Comparison of ENCODE assay signal across 29 mouse cellular contexts in genomic region chr8:69752437-69752836, GRCm38 (mm10). TPM values are rescaled to one million over a fixed set of nuclear protein-coding genes. Genes with fewer than 3 reads are reported as not detected.
DNase-seq lines count a peak whose midpoint lies in the region; ATAC-seq and TF ChIP-seq lines count a peak whose summit lies in the region.
"Had no signal": no experiment of that assay in that cellular context is flagged by ENCODE, and none has a peak within 500 bp of the region (broad histone marks: within the 10 kb centered on the region; RNA-seq: fewer than 3 reads in every experiment).

No protein-coding gene starts in this region.

- no peak overlapping the region for H3K4me3 ChIP-seq in MEL (ENCODE audit: control insufficient read depth in 1 of 2, insufficient read depth in 1 of 2, low read depth in 2 of 2, low read length in 2 of 2)
- no peak overlapping the region for H3K4me3 ChIP-seq in liver, embryonic 14.5 days (ENCODE audit: insufficient read depth in 1 of 2, low read depth in 2 of 2, low read length in 2 of 2)
- H3K4me3 ChIP-seq in liver, postnatal 0 days (ENCODE audit: low read depth, low read length) = no peak overlapping the region
- no peak overlapping the region for H3K4me3 ChIP-seq in kidney, adult 2 months (ENCODE audit: insufficient read depth, low read depth, low read length)
- H3K4me3 ChIP-seq in hindbrain, embryonic 14.5 days (replicated peaks; ENCODE audit: low read length) = no peak overlapping the region
- H3K4me3 ChIP-seq: forebrain, embryonic 10.5 days; forebrain, embryonic 13.5 days; heart, adult 2 months; heart, embryonic 10.5 days; heart, embryonic 13.5 days; hindbrain, embryonic 12.5 days had no signal

- H3K27ac ChIP-seq in MEL (ENCODE audit: control insufficient read depth, low read depth, low read length) = no peak overlapping the region; the same call in 1 of the 2 replicates
- peak overlapping the region; percentile 47 for H3K27ac ChIP-seq in liver, embryonic 14.5 days
- no peak overlapping the region for H3K27ac ChIP-seq in liver, postnatal 0 days (ENCODE audit: low read depth)
- no peak overlapping the region for H3K27ac ChIP-seq in kidney, adult 2 months (ENCODE audit: insufficient read depth, low read depth, low read length)
- H3K27ac ChIP-seq in hindbrain, embryonic 14.5 days = no peak overlapping the region
- H3K27ac ChIP-seq: forebrain, embryonic 10.5 days; forebrain, embryonic 13.5 days; heart, adult 2 months; heart, embryonic 10.5 days; heart, embryonic 13.5 days; hindbrain, embryonic 12.5 days had no signal

- no peak for TF ChIP-seq RAD21 in MEL (IDR thresholded peaks at IDR 0.05; ENCODE audit: low read depth, low read length)

- no peak for TF ChIP-seq POLR2A in MEL (IDR thresholded peaks at IDR 0.05; ENCODE audit: control insufficient read depth in 1 of 2, insufficient read depth in 1 of 2, low read depth in 1 of 2, low read length in 2 of 2, poor library complexity in 1 of 2)
- no peak for TF ChIP-seq POLR2A in kidney, adult 2 months (IDR thresholded peaks at IDR 0.05; ENCODE audit: low read depth, low read length)

- H3K36me3 ChIP-seq in MEL (ENCODE audit: control insufficient read depth in 1 of 2, insufficient read depth in 2 of 2, low read length in 2 of 2) = peaks cover 0 to 10% of the 10 kb centered on the region in 2 experiments; a peak in 2 of 4 replicates
- H3K36me3 ChIP-seq in liver, embryonic 14.5 days (replicated peaks; ENCODE audit: control insufficient read depth, insufficient read depth, low read depth) = peaks cover 4% of the 10 kb centered on the region; the same call in 1 of the 2 replicates
- peaks cover 4% of the 10 kb centered on the region; the same call in 1 of the 2 replicates for H3K36me3 ChIP-seq in liver, postnatal 0 days (replicated peaks; ENCODE audit: insufficient read depth, low read length)
- no peaks in the 10 kb centered on the region for H3K36me3 ChIP-seq in kidney, adult 2 months (ENCODE audit: control insufficient read depth, insufficient read depth, low read length)
- H3K36me3 ChIP-seq in hindbrain, embryonic 14.5 days (replicated peaks; ENCODE audit: control insufficient read depth, insufficient read depth) = peaks cover 18% of the 10 kb centered on the region

- H3K4me1 ChIP-seq in MEL (ENCODE audit: control insufficient read depth in 1 of 2, insufficient read depth in 2 of 2, low read length in 2 of 2) = peaks cover 9 to 13% of the 10 kb centered on the region in 2 experiments
- H3K4me1 ChIP-seq in liver, embryonic 14.5 days (replicated peaks; ENCODE audit: control insufficient read depth in 2 of 2, insufficient read depth in 2 of 2, low read length in 1 of 2) = peaks cover 28 to 38% of the 10 kb centered on the region in 2 experiments
- peaks cover 9% of the 10 kb centered on the region for H3K4me1 ChIP-seq in liver, postnatal 0 days (ENCODE audit: insufficient read depth)
- peaks cover 2% of the 10 kb centered on the region; the same call in 1 of the 2 replicates for H3K4me1 ChIP-seq in kidney, adult 2 months (ENCODE audit: control insufficient read depth, insufficient read depth, low read length)
- peaks cover 4% of the 10 kb centered on the region for H3K4me1 ChIP-seq in hindbrain, embryonic 14.5 days (replicated peaks; ENCODE audit: control insufficient read depth, insufficient read depth, low read length)

- H3K27me3 ChIP-seq in MEL (ENCODE audit: control insufficient read depth in 1 of 2, insufficient read depth in 2 of 2, low read length in 2 of 2) = no peaks in the 10 kb centered on the region
- H3K27me3 ChIP-seq in liver, embryonic 14.5 days (ENCODE audit: control insufficient read depth, insufficient read depth, low read length) = no peaks in the 10 kb centered on the region
- H3K27me3 ChIP-seq in liver, postnatal 0 days (ENCODE audit: insufficient read depth, low read length) = no peaks in the 10 kb centered on the region
- no peaks in the 10 kb centered on the region for H3K27me3 ChIP-seq in kidney, adult 2 months (replicated peaks; ENCODE audit: control insufficient read depth, insufficient read depth, low read length)
- no peaks in the 10 kb centered on the region for H3K27me3 ChIP-seq in hindbrain, embryonic 14.5 days (ENCODE audit: control insufficient read depth, insufficient read depth, low read length)
- H3K27me3 ChIP-seq: forebrain, embryonic 13.5 days; heart, embryonic 13.5 days; hindbrain, embryonic 12.5 days had no signal

- no peak for TF ChIP-seq CTCF in MEL (IDR thresholded peaks at IDR 0.05 in 2 of 3, conservative IDR thresholded peaks at IDR 0.05 in 1 of 3; ENCODE audit: control insufficient read depth in 1 of 3, insufficient read depth in 1 of 3, low read depth in 2 of 3, low read length in 3 of 3, poor library complexity in 1 of 3, severe bottlenecking in 1 of 3)
- TF ChIP-seq CTCF in liver, embryonic 14.5 days (IDR thresholded peaks at IDR 0.05; ENCODE audit: low read depth) = no peak
- no peak for TF ChIP-seq CTCF in liver, postnatal 0 days (IDR thresholded peaks at IDR 0.05; ENCODE audit: low read depth)
- no peak for TF ChIP-seq CTCF in kidney, adult 2 months (conservative IDR thresholded peaks at IDR 0.05; ENCODE audit: insufficient read depth, insufficient read length, low read depth, low read length)

- WGBS in liver, embryonic 14.5 days (ENCODE audit: insufficient replicate concordance) = 10% methylated on average over 2 of the region's 2 CpGs
- 63% methylated on average over 2 of the region's 2 CpGs for WGBS in liver, postnatal 0 days (ENCODE audit: insufficient replicate concordance)
- 90% methylated on average over 2 of the region's 2 CpGs for WGBS in kidney, adult 2 months
- 93% methylated on average over 2 of the region's 2 CpGs for WGBS in hindbrain, embryonic 14.5 days

- peak; percentile 25 to 70; a peak in 2 of 4 replicates for TF ChIP-seq EP300 in MEL (IDR thresholded peaks at IDR 0.05; ENCODE audit: low read depth in 1 of 2, low read length in 2 of 2)
- peak; percentile 59; the same call in 1 of the 2 replicates for TF ChIP-seq EP300 in liver, embryonic 14.5 days (IDR thresholded peaks at IDR 0.05; ENCODE audit: low read depth)
- TF ChIP-seq EP300 in liver, postnatal 0 days (IDR thresholded peaks at IDR 0.05; ENCODE audit: low read depth) = peak; percentile 73; the same call in 1 of the 2 replicates

- no peak for ATAC-seq in liver, embryonic 14.5 days (ENCODE audit: insufficient read depth)
- no peak for ATAC-seq in liver, postnatal 0 days
- no peak for ATAC-seq in hindbrain, embryonic 14.5 days (ENCODE audit: low FRiP score)
- ATAC-seq: activated CD4-positive, CD25-positive, alpha-beta regulatory T cell, adult 4 months; CD4-positive, CD25-positive, alpha-beta regulatory T cell, adult 4 months; forebrain, embryonic 13.5 days; forebrain, embryonic 16.5 days; hindbrain, embryonic 16.5 days had no signal

- no peaks in the 10 kb centered on the region for H3K9me3 ChIP-seq in MEL (replicated peaks; ENCODE audit: insufficient read depth, low read length)
- H3K9me3 ChIP-seq in liver, embryonic 14.5 days (ENCODE audit: control insufficient read depth, low read length) = no peaks in the 10 kb centered on the region
- no peaks in the 10 kb centered on the region for H3K9me3 ChIP-seq in liver, postnatal 0 days (ENCODE audit: low read length)
- no peaks in the 10 kb centered on the region for H3K9me3 ChIP-seq in hindbrain, embryonic 14.5 days (ENCODE audit: control insufficient read depth, low read length)
- H3K9me3 ChIP-seq: forebrain, embryonic 10.5 days; forebrain, embryonic 13.5 days; heart, embryonic 10.5 days; heart, embryonic 13.5 days; hindbrain, embryonic 12.5 days had no signal

- peak; percentile 46 for DNase-seq in MEL (ENCODE audit: low read depth, low spot score)
- peak; percentile 45 for DNase-seq in c-Kit-positive CD71-positive TER-119-negative erythroid progenitor cells, embryonic 14.5 days (ENCODE audit: low read depth)
- peak in 1 of 3 experiments; percentile 27 for DNase-seq in liver, embryonic 14.5 days (ENCODE audit: low read depth in 3 of 3, low spot score in 3 of 3)
- DNase-seq in liver, postnatal 0 days = no peak
- DNase-seq in kidney, adult 2 months = no peak
- no peak for DNase-seq in hindbrain, embryonic 14.5 days (ENCODE audit: low spot score)
- DNase-seq in urinary bladder, postnatal 10 days (ENCODE audit: low spot score) = no peak
- DNase-seq in cerebellum, adult 8-10 months = no peak
- DNase-seq: adrenal gland, adult 8-10 months; adrenal gland, postnatal 25 days; cerebellum, adult 18-20 months; cerebellum, adult 9-11 months; cerebellum, postnatal 36 days; gastrocnemius, postnatal 10 days; gastrocnemius, postnatal 36 days; heart, adult 2 months; heart, postnatal 14 days had no signal

- H3K79me2 ChIP-seq in MEL (ENCODE audit: control insufficient read depth, insufficient read depth, low read length, poor library complexity) = peaks cover 2% of the 10 kb centered on the region; the same call in 1 of the 2 replicates

- H3K9ac ChIP-seq in MEL (ENCODE audit: control insufficient read depth, low read depth, low read length, poor library complexity, severe bottlenecking) = no peak overlapping the region
- H3K9ac ChIP-seq in liver, embryonic 14.5 days (replicated peaks) = no peak overlapping the region
- H3K9ac ChIP-seq in liver, postnatal 0 days (replicated peaks) = no peak overlapping the region
- no peak overlapping the region for H3K9ac ChIP-seq in hindbrain, embryonic 14.5 days
- H3K9ac ChIP-seq: forebrain, embryonic 13.5 days; heart, embryonic 13.5 days; hindbrain, embryonic 12.5 days had no signal

- peak overlapping the region; percentile 31 for H3K4me2 ChIP-seq in liver, embryonic 14.5 days (ENCODE audit: low read depth)
- no peak overlapping the region for H3K4me2 ChIP-seq in liver, postnatal 0 days (ENCODE audit: low read depth, low read length)
- H3K4me2 ChIP-seq in hindbrain, embryonic 14.5 days (replicated peaks) = no peak overlapping the region
- H3K4me2 ChIP-seq: forebrain, embryonic 13.5 days; heart, embryonic 13.5 days; hindbrain, embryonic 12.5 days had no signal

RNA-seq across cellular contexts. Expression of gene Zfp963, which starts 2.7 kb away (rescaled TPM):
- 0.46 and 0.65 TPM in 2 replicates for total RNA-seq in MEL (2012; rRNA removed)
- polyA plus RNA-seq in MEL (2012; ENCODE audit: insufficient read depth in 1 of 2, insufficient read length in 2 of 2, low read depth in 1 of 2, low replicate concordance in 2 of 2, missing spikeins in 1 of 2) = under 1 TPM in 1 of 2 experiments, not detected in 1; 0.95 TPM
- polyA plus RNA-seq in liver, embryonic 14.5 days (2012; rRNA removed) = 1.2 and 1.8 TPM in 2 replicates
- 1.9 and 2.0 TPM in 2 replicates for polyA plus RNA-seq in liver, embryonic 14.5 days (2014; fragmentation: Nextera tagmentation; extraction: Ambion mirVana)
- polyA plus RNA-seq in liver, postnatal 0 days (2015; fragmentation: Nextera tagmentation; extraction: Ambion mirVana) = 2.1 and 2.3 TPM in 2 replicates
- polyA plus RNA-seq in kidney, adult 2 months (2012; rRNA removed) = 1.9 and 2.5 TPM in 2 replicates
- 7.4 and 8.4 TPM in 2 replicates for polyA plus RNA-seq in hindbrain, embryonic 14.5 days (2014; fragmentation: Nextera tagmentation; extraction: Ambion mirVana)

RNA-seq across cellular contexts. Expression of gene Gm20422, which starts 22.2 kb away (rescaled TPM):
- total RNA-seq in MEL (2012; rRNA removed) = 0.46 TPM in 1 of 2 replicates, not detected in the other
- not detected for polyA plus RNA-seq in MEL (2012; ENCODE audit: insufficient read depth in 1 of 2, insufficient read length in 2 of 2, low read depth in 1 of 2, low replicate concordance in 2 of 2, missing spikeins in 1 of 2)
- 0.32 TPM in 1 of 2 replicates, not detected in the other for polyA plus RNA-seq in liver, embryonic 14.5 days (2012; rRNA removed)
- 1.0 TPM in 1 of 2 replicates, not detected in the other for polyA plus RNA-seq in liver, embryonic 14.5 days (2014; fragmentation: Nextera tagmentation; extraction: Ambion mirVana)
- polyA plus RNA-seq in liver, postnatal 0 days (2015; fragmentation: Nextera tagmentation; extraction: Ambion mirVana) = 0.18 and 0.86 TPM in 2 replicates
- 0.23 TPM in 1 of 2 replicates, not detected in the other for polyA plus RNA-seq in kidney, adult 2 months (2012; rRNA removed)
- polyA plus RNA-seq in hindbrain, embryonic 14.5 days (2014; fragmentation: Nextera tagmentation; extraction: Ambion mirVana) = 1.0 and 1.7 TPM in 2 replicates
- total RNA-seq: hematopoietic stem cell, adult 5-6 weeks had no signal
- polyA plus RNA-seq: embryonic facial prominence, embryonic 11.5 days; heart, adult 2 months; heart, embryonic 16.5 days; hindbrain, embryonic 12.5 days had no signal

RNA-seq across cellular contexts. Expression of gene Atp13a1, which starts 38.5 kb away (rescaled TPM):
- total RNA-seq in MEL (2012; rRNA removed) = 50.9 and 52.4 TPM in 2 replicates
- 10 to 100 TPM in 1 of 2 experiments, not detected in 1; 83.7 TPM for polyA plus RNA-seq in MEL (2012; ENCODE audit: insufficient read depth in 1 of 2, insufficient read length in 2 of 2, low read depth in 1 of 2, low replicate concordance in 2 of 2, missing spikeins in 1 of 2)
- 19.6 and 24.5 TPM in 2 replicates for polyA plus RNA-seq in liver, embryonic 14.5 days (2012; rRNA removed)
- 14.1 and 15.6 TPM in 2 replicates for polyA plus RNA-seq in liver, embryonic 14.5 days (2014; fragmentation: Nextera tagmentation; extraction: Ambion mirVana)
- 12.9 and 13.8 TPM in 2 replicates for polyA plus RNA-seq in liver, postnatal 0 days (2015; fragmentation: Nextera tagmentation; extraction: Ambion mirVana)
- 59.9 and 81.3 TPM in 2 replicates for polyA plus RNA-seq in kidney, adult 2 months (2012; rRNA removed)
- 47.8 and 48.3 TPM in 2 replicates for polyA plus RNA-seq in hindbrain, embryonic 14.5 days (2014; fragmentation: Nextera tagmentation; extraction: Ambion mirVana)

RNA-seq across cellular contexts. Expression of gene Zfp866, which starts 38.5 kb away (rescaled TPM):
- 10.5 and 12.3 TPM in 2 replicates for total RNA-seq in MEL (2012; rRNA removed)
- polyA plus RNA-seq in MEL (2012; ENCODE audit: insufficient read depth in 1 of 2, insufficient read length in 2 of 2, low read depth in 1 of 2, low replicate concordance in 2 of 2, missing spikeins in 1 of 2) = 10 to 100 TPM in 1 of 2 experiments, not detected in 1; 11.7 TPM
- 4.6 and 6.0 TPM in 2 replicates for polyA plus RNA-seq in liver, embryonic 14.5 days (2012; rRNA removed)
- 5.8 and 7.2 TPM in 2 replicates for polyA plus RNA-seq in liver, embryonic 14.5 days (2014; fragmentation: Nextera tagmentation; extraction: Ambion mirVana)
- polyA plus RNA-seq in liver, postnatal 0 days (2015; fragmentation: Nextera tagmentation; extraction: Ambion mirVana) = 3.6 and 4.6 TPM in 2 replicates
- polyA plus RNA-seq in kidney, adult 2 months (2012; rRNA removed) = 8.5 and 11.3 TPM in 2 replicates
- polyA plus RNA-seq in hindbrain, embryonic 14.5 days (2014; fragmentation: Nextera tagmentation; extraction: Ambion mirVana) = 40.3 and 40.5 TPM in 2 replicates

RNA-seq across cellular contexts. Expression of gene Zfp869, which starts 41.9 kb away (rescaled TPM):
- total RNA-seq in MEL (2012; rRNA removed) = 15.7 and 17.9 TPM in 2 replicates
- 10 to 100 TPM in 1 of 2 experiments, not detected in 1; 13.0 TPM for polyA plus RNA-seq in MEL (2012; ENCODE audit: insufficient read depth in 1 of 2, insufficient read length in 2 of 2, low read depth in 1 of 2, low replicate concordance in 2 of 2, missing spikeins in 1 of 2)
- polyA plus RNA-seq in liver, embryonic 14.5 days (2012; rRNA removed) = 2.7 and 4.9 TPM in 2 replicates
- 10.0 and 12.3 TPM in 2 replicates for polyA plus RNA-seq in liver, embryonic 14.5 days (2014; fragmentation: Nextera tagmentation; extraction: Ambion mirVana)
- 6.8 and 7.9 TPM in 2 replicates for polyA plus RNA-seq in liver, postnatal 0 days (2015; fragmentation: Nextera tagmentation; extraction: Ambion mirVana)
- polyA plus RNA-seq in kidney, adult 2 months (2012; rRNA removed) = 3.3 and 4.2 TPM in 2 replicates
- polyA plus RNA-seq in hindbrain, embryonic 14.5 days (2014; fragmentation: Nextera tagmentation; extraction: Ambion mirVana) = 24.8 and 29.8 TPM in 2 replicates

Comparison
In these comparisons a context has a peak if more than half of its experiments do, and no peak if none do; other contexts are left out.
1. DNase-seq: peak in MEL (single experiment) and c-Kit-positive CD71-positive TER-119-negative erythroid progenitor cells, embryonic 14.5 days (single experiment); none in liver, postnatal 0 days (single experiment), kidney, adult 2 months (single experiment), hindbrain, embryonic 14.5 days (single experiment), urinary bladder, postnatal 10 days (single experiment) and cerebellum, adult 8-10 months (single experiment).